Mouse (Mus musculus): ENCODE measurements around the gene Gm8138. TPM values are rescaled to one million over a fixed set of nuclear protein-coding genes. Genes with fewer than 3 reads are reported as not detected.
"Not testable (repeated sequence)": the region's sequence is repeated elsewhere in the genome, so short reads cannot be mapped to it uniquely, and the experiment has no call there.

Gm8138 gene
- not detected in 2 replicates for polyA plus RNA-seq (2015; fragmentation: Nextera tagmentation; extraction: Ambion mirVana)

- H3K27ac ChIP-seq; H3K9ac ChIP-seq; H3K27me3 ChIP-seq (replicated peaks); ATAC-seq; H3K4me1 ChIP-seq (replicated peaks); H3K9me3 ChIP-seq; H3K4me3 ChIP-seq (replicated peaks); H3K4me2 ChIP-seq (replicated peaks); H3K36me3 ChIP-seq: not testable (repeated sequence)
- no CpG with 5 or more reads among the region's 3 CpGs for WGBS
Measured at GRCm38 (mm10) chr14:43416250-43416649, at the start of gene Gm8138. Gene Gm8138 (minus strand): TSS chr14:43416350.

GRCm38 (mm10) chr14:43361713-43362112 lies 54.4 kb downstream of the Gm8138 start:
- H3K27me3 ChIP-seq (replicated peaks); H3K4me2 ChIP-seq (replicated peaks); H3K27ac ChIP-seq; ATAC-seq; H3K4me3 ChIP-seq (replicated peaks); H3K4me1 ChIP-seq (replicated peaks); H3K36me3 ChIP-seq; H3K9ac ChIP-seq; H3K9me3 ChIP-seq: not testable (repeated sequence)
- 88% methylated on average over 11 of the region's 11 CpGs for WGBS

Other genes with a start within 250 kb of the Gm8138 start
- not detected in 2 replicates for gene Gm7233, start 236.5 kb downstream of the Gm8138 start, polyA plus RNA-seq (2015; fragmentation: Nextera tagmentation; extraction: Ambion mirVana)
- not detected in 2 replicates for gene Gm8122, start 181.0 kb downstream of the Gm8138 start, polyA plus RNA-seq (2015; fragmentation: Nextera tagmentation; extraction: Ambion mirVana)
- not detected in 2 replicates for gene Gm8126, start 157.7 kb downstream of the Gm8138 start, polyA plus RNA-seq (2015; fragmentation: Nextera tagmentation; extraction: Ambion mirVana)
- gene Gm9732, start 141.3 kb downstream of the Gm8138 start, polyA plus RNA-seq (2015; fragmentation: Nextera tagmentation; extraction: Ambion mirVana), result not detected in 2 replicates
- gene Gm8127, start 122.5 kb downstream of the Gm8138 start, polyA plus RNA-seq (2015; fragmentation: Nextera tagmentation; extraction: Ambion mirVana), result not detected in 2 replicates
- not detected in 2 replicates for gene 1700001F09Rik, start 68.5 kb downstream of the Gm8138 start, polyA plus RNA-seq (2015; fragmentation: Nextera tagmentation; extraction: Ambion mirVana)
- not detected in 2 replicates for gene Gm5799, start 127.2 kb upstream of the Gm8138 start, polyA plus RNA-seq (2015; fragmentation: Nextera tagmentation; extraction: Ambion mirVana)
- gene Gm17654, start 162.8 kb upstream of the Gm8138 start, polyA plus RNA-seq (2015; fragmentation: Nextera tagmentation; extraction: Ambion mirVana), result not detected in 2 replicates
- gene Gm10375, start 191.7 kb upstream of the Gm8138 start, polyA plus RNA-seq (2015; fragmentation: Nextera tagmentation; extraction: Ambion mirVana), result not detected in 2 replicates